Mouse (Mus musculus) MEL (cell line): ENCODE results near the gene 1700001P01Rik.

Experiments used
- CTCF ChIP-seq, 3 experiments: IDR thresholded peaks in 2 of 3; conservative IDR thresholded peaks in 1 of 3; 2 replicates each; pipeline ENCODE4 v1.5.1; 2011 to 2012; ENCODE audit warnings: low read length in 3 of 3, low read depth in 2 of 3, mild to moderate bottlenecking in 2 of 3, improper control_type of control experiment in 1 of 3, inconsistent platforms in 1 of 3, mixed read lengths in 1 of 3, moderate library complexity in 1 of 3; ENCODE audit not compliant: control insufficient read depth in 1 of 3, insufficient read depth in 1 of 3, poor library complexity in 1 of 3, severe bottlenecking in 1 of 3
- HCFC1 ChIP-seq: IDR thresholded peaks from 2 replicates; pipeline ENCODE4 v1.6.1; 2012; ENCODE audit warnings: low read depth, mild to moderate bottlenecking, inconsistent platforms, low read length, improper control_type of control experiment, moderate library complexity
- POLR2A ChIP-seq, 2 experiments: IDR thresholded peaks; 2 replicates each; pipeline ENCODE4 v1.6.1; 2011 to 2012; ENCODE audit warnings: low read length in 2 of 2, mild to moderate bottlenecking in 2 of 2, control low read depth in 1 of 2, improper control_type of control experiment in 1 of 2, low read depth in 1 of 2, moderate library complexity in 1 of 2; ENCODE audit not compliant: control insufficient read depth in 1 of 2, insufficient read depth in 1 of 2, poor library complexity in 1 of 2

DNA sequence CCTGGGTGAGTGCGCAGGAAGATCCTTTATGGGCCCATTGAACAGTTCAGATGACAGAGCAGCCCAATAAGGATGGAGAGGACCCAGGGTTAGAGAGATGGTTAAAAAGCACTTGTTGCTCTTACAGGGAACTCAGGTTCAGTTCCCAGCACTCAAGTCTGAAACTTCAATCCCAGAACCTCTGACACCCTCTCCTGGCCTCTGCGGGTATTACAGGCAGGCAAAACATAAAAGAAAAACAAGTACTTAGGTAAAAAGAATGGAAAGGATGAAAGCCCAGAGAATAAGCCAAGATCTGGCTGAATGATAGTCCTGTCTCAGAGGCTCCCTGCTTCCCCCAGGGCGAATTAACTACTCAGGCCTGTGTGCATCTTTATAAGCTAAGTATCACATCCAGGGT is 36.6 kb downstream of the 1700001P01Rik start:
- TF ChIP-seq CTCF (IDR thresholded peaks at IDR 0.05 in 2 of 3, conservative IDR thresholded peaks at IDR 0.05 in 1 of 3; ENCODE audit: control insufficient read depth in 1 of 3, insufficient read depth in 1 of 3, low read depth in 2 of 3, low read length in 3 of 3, poor library complexity in 1 of 3, severe bottlenecking in 1 of 3) = peak; percentile 44 to 68 (median 55)
- TF ChIP-seq HCFC1 = no peak
- no peak for TF ChIP-seq POLR2A (IDR thresholded peaks at IDR 0.05; ENCODE audit: control insufficient read depth in 1 of 2, insufficient read depth in 1 of 2, low read depth in 1 of 2, low read length in 2 of 2, poor library complexity in 1 of 2)
